ENCODE assay signal across 27 mouse cellular contexts in genomic region chr7:24472442-24472841, GRCm38 (mm10). TPM values are rescaled to one million over a fixed set of nuclear protein-coding genes. Genes with fewer than 3 reads are reported as not detected.
A peak's percentile ranks its signal among the peaks of the same experiment; 100 is the strongest.
DNase-seq lines count a peak whose midpoint lies in the region; ATAC-seq lines count a peak whose summit lies in the region.
"Had no signal": no experiment of that assay in that cellular context is flagged by ENCODE, and none has a peak within 500 bp of the region (broad histone marks: within the 10 kb centered on the region; RNA-seq: fewer than 3 reads in every experiment).

No protein-coding gene starts in this region.

- 90% methylated on average over 6 of the region's 6 CpGs for WGBS in midbrain, embryonic 11.5 days
- 88% methylated on average over 6 of the region's 6 CpGs for WGBS in midbrain, embryonic 10.5 days
- WGBS in midbrain, embryonic 14.5 days: 77% methylated on average over 6 of the region's 6 CpGs

- no peak overlapping the region for H3K9ac ChIP-seq in midbrain, embryonic 11.5 days (ENCODE audit: low read length)
- H3K9ac ChIP-seq in midbrain, embryonic 14.5 days (replicated peaks; ENCODE audit: low read length): no peak overlapping the region
- H3K9ac ChIP-seq: heart, embryonic 15.5 days; kidney, embryonic 15.5 days had no signal

- no peak for ATAC-seq in midbrain, embryonic 11.5 days (ENCODE audit: low FRiP score)
- no peak for ATAC-seq in midbrain, embryonic 14.5 days (ENCODE audit: low FRiP score, low TSS enrichment)
- ATAC-seq: Patski had no signal

- H3K9me3 ChIP-seq in midbrain, embryonic 11.5 days (ENCODE audit: control insufficient read depth, low read length): no peaks in the 10 kb centered on the region
- H3K9me3 ChIP-seq in midbrain, embryonic 10.5 days (replicated peaks): peaks cover 8% of the 10 kb centered on the region
- H3K9me3 ChIP-seq in midbrain, embryonic 14.5 days (ENCODE audit: control insufficient read depth, low read length): no peaks in the 10 kb centered on the region
- H3K9me3 ChIP-seq: G1E; heart, embryonic 15.5 days; kidney, embryonic 15.5 days; limb, embryonic 10.5 days had no signal

- H3K27me3 ChIP-seq in midbrain, embryonic 11.5 days (ENCODE audit: control insufficient read depth, insufficient read depth, low read length): no peaks in the 10 kb centered on the region
- H3K27me3 ChIP-seq in midbrain, embryonic 10.5 days (ENCODE audit: low read depth, poor library complexity, severe bottlenecking): no peaks in the 10 kb centered on the region
- H3K27me3 ChIP-seq in midbrain, embryonic 14.5 days (ENCODE audit: control insufficient read depth, insufficient read depth, low read length): no peaks in the 10 kb centered on the region
- H3K27me3 ChIP-seq: heart, embryonic 15.5 days; kidney, embryonic 15.5 days; Patski had no signal

- DNase-seq in cerebellum, postnatal 10 days: peak; percentile 47 to 51
- no peak for DNase-seq in cerebellum, adult 11 months
- peak; percentile 54 for DNase-seq in midbrain, embryonic 11.5 days (ENCODE audit: low spot score, missing footprints)
- DNase-seq in midbrain, embryonic 10.5 days (ENCODE audit: low spot score): no peak
- peak; percentile 62 for DNase-seq in midbrain, embryonic 14.5 days
- no peak for DNase-seq in spleen, postnatal 10 days (ENCODE audit: low spot score in 2 of 2)
- no peak for DNase-seq in urinary bladder, postnatal 25 days (ENCODE audit: low spot score)
- DNase-seq: cerebellum, adult 8-10 months; kidney, adult 11 months; layer of hippocampus, adult 9-11 months had no signal

- no peaks in the 10 kb centered on the region for H3K36me3 ChIP-seq in midbrain, embryonic 11.5 days (ENCODE audit: control insufficient read depth, insufficient read depth, low read length)
- no peaks in the 10 kb centered on the region for H3K36me3 ChIP-seq in midbrain, embryonic 10.5 days
- no peaks in the 10 kb centered on the region for H3K36me3 ChIP-seq in midbrain, embryonic 14.5 days (ENCODE audit: control insufficient read depth, insufficient read depth, low read length)
- H3K36me3 ChIP-seq: forebrain, embryonic 10.5 days; G1E; heart, embryonic 15.5 days had no signal

- H3K4me2 ChIP-seq in midbrain, embryonic 11.5 days: no peak overlapping the region
- H3K4me2 ChIP-seq in midbrain, embryonic 14.5 days (ENCODE audit: low read length): no peak overlapping the region
- H3K4me2 ChIP-seq: heart, embryonic 15.5 days; kidney, embryonic 15.5 days had no signal

- no peaks in the 10 kb centered on the region for H3K4me1 ChIP-seq in midbrain, embryonic 11.5 days (ENCODE audit: control insufficient read depth, insufficient read depth, low read length)
- peaks cover 5% of the 10 kb centered on the region; the same call in 1 of the 2 replicates for H3K4me1 ChIP-seq in midbrain, embryonic 10.5 days
- H3K4me1 ChIP-seq in midbrain, embryonic 14.5 days (ENCODE audit: control insufficient read depth, insufficient read depth, low read length): no peaks in the 10 kb centered on the region
- H3K4me1 ChIP-seq: heart, embryonic 15.5 days had no signal

- H3K27ac ChIP-seq in midbrain, embryonic 11.5 days (ENCODE audit: low read depth, low read length): no peak overlapping the region
- H3K27ac ChIP-seq in midbrain, embryonic 10.5 days (replicated peaks): no peak overlapping the region
- H3K27ac ChIP-seq in midbrain, embryonic 14.5 days (replicated peaks; ENCODE audit: low read depth, low read length): no peak overlapping the region
- H3K27ac ChIP-seq: forebrain, embryonic 10.5 days; gastrocnemius, adult 2 months; heart, embryonic 15.5 days; kidney, embryonic 15.5 days; left cerebral cortex, adult 2 months; limb, embryonic 10.5 days had no signal

- no peak overlapping the region for H3K4me3 ChIP-seq in midbrain, embryonic 11.5 days (ENCODE audit: low read depth, low read length)
- no peak overlapping the region for H3K4me3 ChIP-seq in midbrain, embryonic 10.5 days
- no peak overlapping the region for H3K4me3 ChIP-seq in midbrain, embryonic 14.5 days (replicated peaks; ENCODE audit: low read depth, low read length)
- H3K4me3 ChIP-seq: forebrain, embryonic 10.5 days; gastrocnemius, adult 2 months; heart, embryonic 15.5 days; kidney, embryonic 15.5 days; left cerebral cortex, adult 2 months; limb, embryonic 10.5 days had no signal

RNA-seq across cellular contexts. Expression of gene Cadm4, which starts 9.4 kb away (rescaled TPM):
- 6.6 and 6.7 TPM in 2 replicates for polyA plus RNA-seq in midbrain, embryonic 11.5 days (2014; fragmentation: Nextera tagmentation; extraction: Ambion mirVana)
- 10.0 and 18.3 TPM in 2 replicates for polyA plus RNA-seq in midbrain, embryonic 10.5 days (2016; fragmentation: Nextera tagmentation; extraction: Ambion mirVana)
- polyA plus RNA-seq in midbrain, embryonic 14.5 days (2014; fragmentation: Nextera tagmentation; extraction: Ambion mirVana): 26.2 and 63.4 TPM in 2 replicates

RNA-seq across cellular contexts. Expression of gene Plaur, which starts 10.2 kb away (rescaled TPM):
- polyA plus RNA-seq in midbrain, embryonic 11.5 days (2014; fragmentation: Nextera tagmentation; extraction: Ambion mirVana): 0.86 and 1.4 TPM in 2 replicates
- 0.68 and 1.0 TPM in 2 replicates for polyA plus RNA-seq in midbrain, embryonic 10.5 days (2016; fragmentation: Nextera tagmentation; extraction: Ambion mirVana)
- polyA plus RNA-seq in midbrain, embryonic 14.5 days (2014; fragmentation: Nextera tagmentation; extraction: Ambion mirVana): 1.1 and 2.6 TPM in 2 replicates
- polyA plus RNA-seq: testis, adult 2 months had no signal

RNA-seq across cellular contexts. Expression of gene Irgc1, which starts 20.3 kb away (rescaled TPM):
- not detected in 2 replicates for polyA plus RNA-seq in midbrain, embryonic 11.5 days (2014; fragmentation: Nextera tagmentation; extraction: Ambion mirVana)
- polyA plus RNA-seq in midbrain, embryonic 10.5 days (2016; fragmentation: Nextera tagmentation; extraction: Ambion mirVana): not detected in 2 replicates
- not detected in 2 replicates for polyA plus RNA-seq in midbrain, embryonic 14.5 days (2014; fragmentation: Nextera tagmentation; extraction: Ambion mirVana)
- polyA plus RNA-seq: embryonic facial prominence, embryonic 11.5 days; forebrain, embryonic 10.5 days; heart, embryonic 15.5 days; kidney, embryonic 15.5 days; limb, embryonic 10.5 days; liver, adult 2 months; liver, embryonic 16.5 days; neural tube, embryonic 11.5 days; Patski had no signal

RNA-seq across cellular contexts. Expression of gene Zfp428, which starts 34.4 kb away (rescaled TPM):
- polyA plus RNA-seq in midbrain, embryonic 11.5 days (2014; fragmentation: Nextera tagmentation; extraction: Ambion mirVana): 83.8 and 83.9 TPM in 2 replicates
- polyA plus RNA-seq in midbrain, embryonic 10.5 days (2016; fragmentation: Nextera tagmentation; extraction: Ambion mirVana): 116 and 127 TPM in 2 replicates
- polyA plus RNA-seq in midbrain, embryonic 14.5 days (2014; fragmentation: Nextera tagmentation; extraction: Ambion mirVana): 216 and 303 TPM in 2 replicates

RNA-seq across cellular contexts. Expression of gene AC161166.1, which starts 39.8 kb away (rescaled TPM):
- 0.55 and 0.59 TPM in 2 replicates for polyA plus RNA-seq in midbrain, embryonic 11.5 days (2014; fragmentation: Nextera tagmentation; extraction: Ambion mirVana)
- 0.64 and 0.99 TPM in 2 replicates for polyA plus RNA-seq in midbrain, embryonic 10.5 days (2016; fragmentation: Nextera tagmentation; extraction: Ambion mirVana)
- polyA plus RNA-seq in midbrain, embryonic 14.5 days (2014; fragmentation: Nextera tagmentation; extraction: Ambion mirVana): 0.93 and 1.8 TPM in 2 replicates
- polyA plus RNA-seq: frontal cortex, adult 2 months; G1E; large intestine, adult 2 months; liver, adult 2 months; liver, embryonic 16.5 days; small intestine, adult 2 months; urinary bladder, adult 2 months had no signal

Comparison
In these comparisons a context has a peak if more than half of its experiments do, and no peak if none do; other contexts are left out.
1. DNase-seq: peak in cerebellum, postnatal 10 days (2 of 2), midbrain, embryonic 11.5 days (single experiment) and midbrain, embryonic 14.5 days (single experiment); none in cerebellum, adult 11 months (single experiment), midbrain, embryonic 10.5 days (single experiment), spleen, postnatal 10 days (0 of 2) and urinary bladder, postnatal 25 days (single experiment).